Mouse (Mus musculus) layer of hippocampus, postnatal 14 days (tissue): Measurements from ENCODE around the gene Cdc7. TPM values are rescaled to one million over a fixed set of nuclear protein-coding genes. Genes with fewer than 3 reads are reported as not detected.

Experiments used
- DNase-seq, 2 experiments: peaks; one replicate each; pipeline ENCODE4 v3.0.0; 2021 to 2022; ENCODE audit warnings: low spot score in 2 of 2, mixed read lengths in 1 of 2
- total RNA-seq, 2 experiments: library from RNA; stranded (reverse); gene quantifications; 2 replicates each; pipeline ENCODE4 v1.2.3; 2021

The Cdc7 gene
- total RNA-seq, 2 experiments from 2014 or later = 13.5 to 14.9 TPM

DNA sequence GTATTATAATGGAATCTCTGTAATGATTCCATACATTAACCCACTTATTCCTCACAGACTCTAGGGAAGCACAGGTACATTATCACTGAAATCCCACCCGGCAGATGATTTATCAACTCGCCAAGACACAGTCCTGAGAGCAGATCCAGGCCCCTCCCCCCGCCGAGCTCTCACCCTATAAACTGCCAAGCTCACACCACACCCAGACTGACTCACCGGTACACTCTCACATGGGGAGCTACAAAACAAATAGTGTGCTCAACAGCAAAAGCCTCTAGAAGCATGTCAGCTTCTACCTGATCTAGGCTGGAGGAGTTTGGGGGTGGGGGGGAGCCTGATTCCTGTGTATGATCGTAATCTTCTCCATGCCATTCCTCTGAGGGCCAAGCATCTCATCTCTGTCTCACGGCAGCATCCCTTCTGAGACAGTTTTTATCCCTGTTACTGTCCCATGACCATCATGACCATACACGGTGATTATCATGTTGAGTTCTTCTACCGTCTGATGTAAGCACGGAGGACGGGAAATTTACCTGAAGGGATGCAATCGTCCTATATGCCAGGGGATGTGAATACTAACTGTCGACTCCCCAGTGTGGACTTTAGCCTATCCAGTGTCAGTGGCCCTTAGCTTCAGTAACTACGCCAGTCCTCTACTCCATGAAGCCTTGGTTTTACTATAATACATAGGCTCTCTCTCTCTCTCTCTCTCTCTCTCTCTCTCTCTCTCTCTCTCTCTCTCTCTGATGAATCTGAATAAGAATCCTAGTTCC lies 57.4 kb downstream of the Cdc7 start:
- DNase-seq = no peak

DNA sequence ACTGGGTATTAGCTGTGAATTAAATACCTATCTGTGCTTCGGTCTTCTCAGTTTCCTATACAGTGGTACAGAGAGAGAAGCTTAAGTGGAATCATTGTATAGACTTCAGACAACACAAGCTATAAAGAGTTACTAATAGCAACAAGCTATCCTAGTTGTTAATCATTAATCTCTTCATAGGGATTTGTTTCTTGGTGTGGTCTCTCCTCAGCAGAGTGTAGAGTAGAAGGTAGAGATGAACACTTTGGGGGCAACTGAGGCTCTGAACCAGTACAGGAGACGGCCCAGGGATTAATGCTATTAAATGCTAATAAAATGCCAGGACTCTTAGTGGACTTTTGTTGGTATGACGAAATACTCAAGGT lies 57.9 kb downstream of the Cdc7 start:
- no peak for DNase-seq

DNA sequence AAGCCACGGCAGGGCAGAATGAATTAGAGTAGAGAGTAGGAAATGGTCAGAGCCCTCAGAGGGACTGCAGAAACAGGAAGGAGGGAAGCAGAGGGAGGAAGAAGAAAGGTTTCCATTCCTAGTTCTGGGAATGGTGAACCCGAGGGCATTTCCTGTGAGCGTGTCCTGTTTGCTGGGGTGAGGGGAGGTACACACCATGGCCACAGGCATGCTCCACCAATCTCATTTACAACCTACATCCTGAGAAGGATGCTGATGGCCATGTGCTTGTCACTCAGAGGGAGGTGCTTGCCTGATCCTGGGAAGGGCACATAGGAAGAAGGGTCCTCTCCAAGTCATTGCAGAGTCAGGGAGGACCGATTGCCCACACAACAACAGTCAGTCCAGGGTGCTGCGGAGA lies 59.8 kb downstream of the Cdc7 start:
- no peak for DNase-seq

DNA sequence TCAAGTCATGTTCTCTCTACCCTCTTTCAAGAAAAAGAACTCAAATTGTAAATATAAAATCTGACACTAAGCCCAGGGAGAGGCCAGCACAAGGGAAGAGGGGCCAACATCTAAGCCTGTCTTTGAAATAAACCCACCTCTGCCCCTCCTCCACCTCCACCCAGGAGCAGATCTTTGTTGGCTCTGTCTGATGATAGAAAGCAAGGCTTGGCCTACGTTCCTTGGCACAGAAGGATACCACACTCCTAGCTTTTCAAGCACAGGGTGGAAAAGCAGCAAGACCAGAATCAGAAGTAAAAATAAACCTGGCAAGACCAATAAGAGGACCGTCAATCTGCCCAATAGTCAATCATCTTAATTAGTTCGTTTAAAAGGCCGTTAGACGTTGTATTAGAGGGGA lies 61.2 kb downstream of the Cdc7 start:
- DNase-seq = no peak

DNA sequence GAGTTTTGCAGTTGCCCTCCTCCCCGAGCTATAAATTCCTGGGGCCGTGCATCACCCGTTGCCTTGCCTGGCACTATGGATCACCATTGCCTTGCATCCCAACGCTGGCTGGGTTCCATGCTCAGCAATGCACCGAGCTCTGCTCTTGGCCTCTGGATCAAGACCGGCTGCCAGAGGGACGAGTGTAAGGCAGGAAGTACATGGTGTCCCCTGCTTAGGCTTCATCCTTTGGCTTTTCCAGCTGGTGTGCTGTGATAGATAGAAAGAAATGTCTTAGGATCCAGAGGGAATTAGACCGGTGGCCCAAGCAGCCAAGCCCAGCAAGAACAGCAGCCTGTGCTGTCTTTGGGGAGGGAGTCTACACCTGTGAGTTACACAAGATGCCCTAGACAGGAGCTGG lies 61.7 kb downstream of the Cdc7 start:
- no peak for DNase-seq

DNA sequence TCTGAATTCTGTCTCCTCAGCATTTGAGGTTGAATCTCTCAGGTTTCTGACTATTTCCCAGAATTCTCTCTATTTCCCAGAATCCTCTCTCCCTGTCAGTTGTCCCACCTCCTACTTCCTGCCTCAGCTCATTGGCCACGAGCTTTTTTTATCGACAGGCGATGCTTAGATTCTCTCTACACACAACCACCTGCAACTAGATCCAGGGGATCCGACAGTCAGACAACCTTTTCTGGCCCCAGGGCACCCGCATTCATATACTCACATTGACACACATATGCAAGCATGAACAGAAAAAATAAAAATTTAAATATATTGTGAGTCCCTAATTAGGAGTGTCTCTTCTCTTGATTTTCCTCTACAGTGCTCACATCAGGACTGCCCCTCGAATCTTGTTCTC lies 63.5 kb downstream of the Cdc7 start:
- no peak for DNase-seq

DNA sequence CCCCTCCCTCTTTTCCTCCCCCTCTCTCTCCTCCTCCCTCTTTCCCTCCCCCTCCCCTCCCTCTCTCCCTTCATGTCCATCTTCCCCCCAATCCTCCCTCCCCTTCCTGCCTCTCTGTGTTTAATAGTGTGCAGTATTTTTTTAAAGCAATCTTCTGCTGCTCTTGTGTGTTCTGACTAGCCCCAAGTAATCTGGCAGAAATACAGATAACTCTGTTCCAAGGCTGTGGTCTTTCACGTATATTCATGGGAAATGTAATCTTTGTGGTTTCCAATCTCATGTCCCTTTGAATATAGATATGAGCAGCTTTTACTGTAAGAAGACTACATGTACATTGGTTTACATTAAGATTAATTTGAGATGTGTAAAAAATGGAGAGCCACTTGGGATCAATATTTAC lies 64.4 kb downstream of the Cdc7 start:
- no peak for DNase-seq

DNA sequence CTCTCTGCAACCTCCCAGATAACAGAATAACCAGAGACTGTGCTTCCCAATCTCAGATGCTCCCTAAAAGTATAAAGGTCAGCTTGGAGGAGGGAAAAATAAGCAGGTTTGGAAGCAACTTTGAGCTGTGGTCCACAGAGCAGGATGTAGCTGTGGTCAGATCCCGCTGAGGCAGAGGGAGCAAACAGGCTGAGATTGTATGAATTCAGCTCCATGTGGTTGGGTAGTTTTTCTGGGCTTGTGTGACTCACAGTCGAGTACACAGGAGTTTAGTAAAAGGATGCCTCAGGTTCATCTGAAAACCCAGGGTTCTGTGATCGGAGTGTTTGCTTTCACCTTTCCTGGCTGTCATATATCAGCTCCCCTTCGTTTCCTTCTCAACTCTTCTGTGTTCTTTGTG lies 65.7 kb downstream of the Cdc7 start:
- no peak for DNase-seq

DNA sequence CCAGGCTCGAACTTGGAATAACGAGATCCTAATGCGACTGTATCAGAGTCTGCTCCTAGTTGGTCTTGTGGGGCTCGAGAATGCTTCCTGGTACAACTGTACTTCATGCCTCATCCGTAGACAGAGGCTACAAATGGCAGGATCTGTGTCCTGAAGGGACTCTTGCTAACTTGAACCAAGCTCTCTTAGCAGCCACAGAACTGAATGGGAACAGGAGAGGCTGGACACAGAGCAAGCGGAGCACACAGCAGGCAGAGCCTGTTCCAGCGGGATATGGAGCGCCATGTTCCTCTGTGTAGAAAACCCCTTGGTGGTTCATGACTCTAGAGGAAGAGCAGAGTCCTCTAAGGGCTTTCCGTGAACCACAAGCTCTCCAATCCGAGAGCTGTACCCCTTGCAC lies 66.7 kb downstream of the Cdc7 start:
- no peak for DNase-seq

Other genes starting within 250 kb of the Cdc7 start
- 1 to 10 TPM; 2.3 to 2.7 TPM for gene Hfm1, start 38.0 kb upstream of the Cdc7 start, total RNA-seq